Mouse (Mus musculus): ENCODE data around the gene Fryl. TPM values are rescaled to one million over a fixed set of nuclear protein-coding genes. Genes with fewer than 3 reads are reported as not detected.

Gene Fryl
- polyA plus RNA-seq, 1 experiment: 69.8 TPM

DNA sequence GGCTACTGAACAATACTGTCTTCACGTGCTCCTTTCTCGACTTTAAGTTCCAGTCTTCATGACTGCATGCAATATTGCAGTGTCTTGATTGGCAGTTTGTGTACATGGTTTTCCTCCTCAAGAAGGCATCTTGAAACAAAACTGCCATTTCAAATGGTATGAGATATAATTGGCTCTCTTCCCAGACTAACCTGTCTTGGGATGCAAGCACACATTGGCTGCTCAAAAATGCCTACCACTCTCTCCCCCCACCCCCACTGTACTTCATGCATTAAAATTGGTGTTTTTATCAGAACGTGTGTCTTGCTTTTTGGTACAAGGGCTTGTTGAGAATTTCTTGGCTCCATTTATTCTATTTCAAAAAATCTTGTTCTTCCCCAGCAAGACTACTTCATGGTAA lies 51.4 kb downstream of the Fryl start:
- peak; percentile 79 for DNase-seq (ENCODE audit: low read depth)

DNA sequence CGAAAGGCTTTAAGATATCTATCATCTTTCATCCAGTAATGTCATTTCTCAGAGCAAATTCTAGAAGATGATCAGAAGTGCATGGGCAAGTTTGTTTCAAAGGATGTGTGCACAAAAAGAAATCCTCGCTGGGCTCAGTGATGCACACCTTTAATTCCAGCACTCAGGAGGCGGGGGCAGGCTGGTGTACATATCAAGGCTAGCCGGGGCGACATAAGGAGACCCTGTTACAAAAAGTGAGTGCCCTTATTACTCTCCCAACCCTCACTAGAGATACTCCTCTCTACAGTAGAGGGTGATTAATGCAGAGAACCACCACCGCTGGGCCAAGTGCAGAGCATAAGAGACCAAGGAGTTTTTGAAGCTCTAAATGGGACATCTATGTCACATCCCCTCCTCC lies 53.9 kb downstream of the Fryl start:
- TF ChIP-seq CTCF (IDR thresholded peaks at IDR 0.05; ENCODE audit: borderline replicate concordance, extremely low read depth, insufficient read depth, insufficient read length) (no peak), POLR2A (IDR thresholded peaks at IDR 0.05; ENCODE audit: borderline replicate concordance, extremely low read depth, insufficient read depth, insufficient read length, poor library complexity, severe bottlenecking) (no peak)
- no peak for DNase-seq (ENCODE audit: low read depth)

More for the DNA sequence above, 51.4 kb downstream of the Fryl start:
- TF ChIP-seq CTCF (IDR thresholded peaks at IDR 0.05; ENCODE audit: borderline replicate concordance, extremely low read depth, insufficient read depth, insufficient read length) (no peak), POLR2A (IDR thresholded peaks at IDR 0.05; ENCODE audit: borderline replicate concordance, extremely low read depth, insufficient read depth, insufficient read length, poor library complexity, severe bottlenecking) (no peak)

DNA sequence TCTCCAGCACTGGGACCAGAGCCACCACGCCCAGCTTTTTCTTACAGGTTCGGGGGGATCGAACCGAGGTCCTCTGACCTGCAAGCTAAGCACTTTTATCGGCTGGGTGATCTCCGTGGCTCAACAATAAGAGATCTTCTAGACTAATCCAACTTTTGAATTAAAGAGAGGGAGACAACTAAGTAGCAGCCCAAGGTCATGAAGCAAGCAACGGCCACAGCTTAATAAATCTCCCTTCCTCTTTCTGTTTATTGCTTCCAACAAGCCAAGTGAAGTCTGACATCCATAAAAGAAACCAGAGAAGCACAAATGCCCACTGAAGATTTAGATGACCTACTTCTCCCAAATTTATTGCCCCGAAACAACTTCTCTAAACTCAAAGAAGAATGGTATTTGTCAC lies 54.3 kb downstream of the Fryl start:
- TF ChIP-seq CTCF (IDR thresholded peaks at IDR 0.05; ENCODE audit: borderline replicate concordance, extremely low read depth, insufficient read depth, insufficient read length) (no peak), POLR2A (IDR thresholded peaks at IDR 0.05; ENCODE audit: borderline replicate concordance, extremely low read depth, insufficient read depth, insufficient read length, poor library complexity, severe bottlenecking) (no peak)
- no peak for DNase-seq (ENCODE audit: low read depth)

DNA sequence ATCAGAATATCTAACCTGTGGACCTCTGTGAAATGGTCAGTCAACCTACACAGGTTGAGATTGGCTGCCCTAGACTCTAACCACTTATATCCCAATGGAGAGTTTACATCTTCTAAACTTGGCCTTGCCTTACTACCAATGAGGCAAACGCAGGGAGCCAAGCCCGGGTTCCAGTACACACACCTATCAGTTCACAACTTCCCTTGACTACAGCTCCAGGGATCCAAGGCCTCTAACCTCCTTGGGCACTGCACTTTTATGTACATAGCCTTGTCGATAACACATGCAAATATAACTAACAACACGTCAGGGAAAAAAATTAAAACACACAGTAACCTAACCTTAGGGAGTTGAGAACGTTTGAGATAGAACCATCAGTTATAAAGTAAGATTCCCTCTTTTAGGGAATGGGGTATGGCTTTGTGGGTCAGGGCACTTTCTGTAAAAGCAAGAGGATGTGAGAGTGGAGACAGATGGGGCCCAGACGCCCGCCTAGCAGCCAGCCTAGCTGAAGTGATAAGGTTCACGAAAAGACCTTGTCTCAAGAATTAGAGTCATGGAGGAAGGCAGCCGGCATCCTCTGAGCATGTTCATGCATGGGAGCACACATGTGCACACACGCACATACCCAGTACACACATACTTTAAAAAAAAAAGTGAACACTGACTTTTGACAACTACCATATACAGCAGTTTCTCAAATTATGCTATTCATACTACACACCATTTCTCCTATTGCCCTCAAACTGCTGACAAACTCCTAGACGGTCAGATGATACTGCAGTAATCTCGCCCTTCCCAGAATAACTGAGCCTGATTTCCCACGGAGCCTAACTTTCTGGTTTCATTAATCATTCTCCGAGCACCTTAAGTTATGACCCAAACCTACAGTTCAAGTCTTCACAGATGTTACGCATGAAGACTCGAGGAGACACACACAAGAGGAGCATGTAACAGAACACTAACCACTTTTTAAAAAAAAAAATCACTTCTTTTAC lies 55.7 kb downstream of the Fryl start:
- TF ChIP-seq POLR2A (IDR thresholded peaks at IDR 0.05; ENCODE audit: borderline replicate concordance, extremely low read depth, insufficient read depth, insufficient read length, poor library complexity, severe bottlenecking): no peak
- no peak for TF ChIP-seq CTCF (IDR thresholded peaks at IDR 0.05; ENCODE audit: borderline replicate concordance, extremely low read depth, insufficient read depth, insufficient read length)
- no peak for DNase-seq (ENCODE audit: low read depth)

DNA sequence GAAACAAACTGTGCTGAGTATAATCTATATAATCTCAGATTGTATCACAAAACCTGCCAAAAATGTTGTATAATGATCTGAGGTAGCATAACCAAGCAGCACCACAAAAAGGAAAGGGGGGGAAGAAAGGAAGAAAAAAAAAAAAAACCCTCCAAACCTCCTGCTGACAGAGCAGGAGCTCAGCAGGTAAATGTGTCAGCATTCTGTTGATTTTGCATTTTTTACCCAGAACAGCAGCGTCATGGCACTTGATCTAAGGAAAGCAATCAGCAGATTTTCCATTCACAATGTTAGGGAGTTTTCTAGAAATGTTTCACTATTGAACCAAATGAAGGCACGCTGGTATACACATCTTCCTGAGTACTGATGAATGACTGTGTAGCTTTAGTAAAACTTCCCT lies 56.8 kb downstream of the Fryl start:
- DNase-seq (ENCODE audit: low read depth): no peak

DNA sequence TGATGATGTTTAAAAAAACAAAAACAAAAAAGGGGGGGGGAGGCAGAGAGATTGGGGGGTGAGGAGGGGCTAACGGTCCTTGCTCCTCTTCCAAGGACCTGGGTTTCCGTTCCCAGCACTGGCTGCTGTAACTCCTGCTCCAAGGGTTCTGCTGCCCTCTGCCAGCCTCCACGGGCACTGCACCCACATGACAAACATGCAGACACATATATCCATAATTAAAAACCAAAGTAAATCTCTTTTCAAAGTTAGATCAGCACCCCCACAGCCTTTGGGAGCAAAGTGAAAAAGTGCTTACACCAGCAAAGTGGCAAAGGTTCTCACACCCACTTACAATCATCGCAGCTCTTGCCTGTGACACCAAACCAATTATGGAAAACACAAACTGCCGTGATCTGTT lies 57.7 kb downstream of the Fryl start:
- no peak for DNase-seq (ENCODE audit: low read depth)
- no peak for TF ChIP-seq POLR2A (IDR thresholded peaks at IDR 0.05; ENCODE audit: borderline replicate concordance, extremely low read depth, insufficient read depth, insufficient read length, poor library complexity, severe bottlenecking)
- peak; percentile 29; the same call in 1 of the 2 replicates for TF ChIP-seq CTCF (IDR thresholded peaks at IDR 0.05; ENCODE audit: borderline replicate concordance, extremely low read depth, insufficient read depth, insufficient read length)

More for the DNA sequence above, 56.8 kb downstream of the Fryl start:
- TF ChIP-seq POLR2A (IDR thresholded peaks at IDR 0.05; ENCODE audit: borderline replicate concordance, extremely low read depth, insufficient read depth, insufficient read length, poor library complexity, severe bottlenecking) (no peak), CTCF (IDR thresholded peaks at IDR 0.05; ENCODE audit: borderline replicate concordance, extremely low read depth, insufficient read depth, insufficient read length) (no peak)

DNA sequence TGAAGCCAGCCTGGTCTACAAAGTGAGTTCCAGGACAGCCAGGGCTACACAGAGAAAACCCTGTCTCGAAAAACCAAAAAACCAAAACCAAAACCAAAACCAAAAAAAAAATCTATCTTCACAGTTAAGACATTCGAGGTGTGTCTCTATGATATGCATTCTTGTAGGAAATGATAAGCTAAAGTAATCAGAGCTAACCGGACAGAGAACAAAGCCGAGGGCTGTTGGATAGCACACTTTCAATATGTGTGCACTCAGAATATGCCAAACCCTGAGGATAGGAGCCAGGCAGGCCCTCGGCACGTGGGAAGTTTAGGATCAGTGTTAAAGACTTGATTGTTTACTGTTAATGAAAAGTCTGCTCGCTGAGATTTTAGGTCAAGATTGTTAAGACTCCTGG lies 58.6 kb downstream of the Fryl start:
- no peak for DNase-seq (ENCODE audit: low read depth)
- no peak for TF ChIP-seq POLR2A (IDR thresholded peaks at IDR 0.05; ENCODE audit: borderline replicate concordance, extremely low read depth, insufficient read depth, insufficient read length, poor library complexity, severe bottlenecking)
- no peak for TF ChIP-seq CTCF (IDR thresholded peaks at IDR 0.05; ENCODE audit: borderline replicate concordance, extremely low read depth, insufficient read depth, insufficient read length)

DNA sequence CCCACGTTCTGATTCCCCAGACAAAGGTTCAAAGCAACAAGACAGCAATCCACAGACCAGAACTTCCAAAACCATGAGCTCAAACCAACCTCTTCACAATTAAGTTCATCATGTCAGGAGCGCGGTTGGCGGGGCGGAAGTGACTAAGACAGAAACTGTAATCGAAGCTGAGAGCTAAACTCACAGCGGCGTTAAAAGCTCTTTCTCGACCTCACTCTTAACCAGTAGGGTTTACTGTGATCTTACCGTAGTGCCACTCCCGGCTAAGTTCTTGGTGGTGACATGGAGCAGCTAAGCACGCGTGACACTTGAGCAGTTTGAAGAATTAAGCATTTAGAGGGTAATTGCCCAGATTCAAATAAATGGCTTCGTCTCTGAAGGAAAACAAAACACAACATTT lies 61.7 kb downstream of the Fryl start:
- TF ChIP-seq POLR2A (IDR thresholded peaks at IDR 0.05; ENCODE audit: borderline replicate concordance, extremely low read depth, insufficient read depth, insufficient read length, poor library complexity, severe bottlenecking) (no peak), CTCF (IDR thresholded peaks at IDR 0.05; ENCODE audit: borderline replicate concordance, extremely low read depth, insufficient read depth, insufficient read length) (no peak)
- no peak for DNase-seq (ENCODE audit: low read depth)

DNA sequence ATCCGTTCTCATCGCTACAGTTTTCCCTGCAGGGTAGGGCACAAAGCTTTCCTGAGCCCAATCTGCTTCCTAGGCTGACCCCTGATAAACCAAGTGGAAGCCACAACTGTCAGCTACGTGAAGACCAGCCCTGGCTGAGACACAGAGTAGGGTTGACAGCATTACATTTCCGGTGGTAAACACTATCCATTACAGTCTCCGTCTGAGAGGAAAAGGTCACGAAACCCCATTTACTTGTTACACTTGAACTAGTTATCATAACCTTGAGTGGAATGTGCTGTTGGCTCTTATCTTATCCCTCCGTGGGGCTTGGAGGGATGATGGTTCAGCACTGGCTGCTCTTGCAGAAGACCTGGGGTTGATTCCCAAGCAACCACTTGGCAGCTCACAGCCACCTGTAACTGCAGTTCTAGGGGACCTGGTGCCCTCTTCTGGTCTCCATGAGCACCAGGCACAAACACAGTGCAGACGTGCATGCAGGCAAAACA lies 62.3 kb downstream of the Fryl start:
- no peak for DNase-seq (ENCODE audit: low read depth)
- no peak for TF ChIP-seq POLR2A (IDR thresholded peaks at IDR 0.05; ENCODE audit: borderline replicate concordance, extremely low read depth, insufficient read depth, insufficient read length, poor library complexity, severe bottlenecking)

DNA sequence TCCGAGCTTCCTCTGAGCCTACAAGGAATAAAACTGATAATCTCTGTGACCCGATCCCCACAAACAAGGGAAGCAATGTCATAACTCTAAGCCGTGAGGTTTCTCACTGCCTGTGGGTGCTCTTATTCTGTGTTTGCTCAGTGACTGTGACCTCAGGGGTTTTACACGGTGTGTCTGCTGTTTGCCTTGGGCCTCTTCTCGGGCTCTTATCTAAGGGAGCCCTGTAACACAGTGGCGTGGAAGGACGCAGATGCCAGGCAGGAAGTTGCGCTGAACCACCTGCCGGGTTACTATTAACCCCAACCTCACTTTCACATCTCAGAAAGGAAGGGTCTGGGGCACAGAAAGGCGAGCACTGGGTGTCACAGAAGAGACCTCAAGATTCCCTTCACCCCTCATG lies 62.8 kb downstream of the Fryl start:
- no peak for TF ChIP-seq CTCF (IDR thresholded peaks at IDR 0.05; ENCODE audit: borderline replicate concordance, extremely low read depth, insufficient read depth, insufficient read length)
- TF ChIP-seq POLR2A (IDR thresholded peaks at IDR 0.05; ENCODE audit: borderline replicate concordance, extremely low read depth, insufficient read depth, insufficient read length, poor library complexity, severe bottlenecking): no peak
- no peak for DNase-seq (ENCODE audit: low read depth)

DNA sequence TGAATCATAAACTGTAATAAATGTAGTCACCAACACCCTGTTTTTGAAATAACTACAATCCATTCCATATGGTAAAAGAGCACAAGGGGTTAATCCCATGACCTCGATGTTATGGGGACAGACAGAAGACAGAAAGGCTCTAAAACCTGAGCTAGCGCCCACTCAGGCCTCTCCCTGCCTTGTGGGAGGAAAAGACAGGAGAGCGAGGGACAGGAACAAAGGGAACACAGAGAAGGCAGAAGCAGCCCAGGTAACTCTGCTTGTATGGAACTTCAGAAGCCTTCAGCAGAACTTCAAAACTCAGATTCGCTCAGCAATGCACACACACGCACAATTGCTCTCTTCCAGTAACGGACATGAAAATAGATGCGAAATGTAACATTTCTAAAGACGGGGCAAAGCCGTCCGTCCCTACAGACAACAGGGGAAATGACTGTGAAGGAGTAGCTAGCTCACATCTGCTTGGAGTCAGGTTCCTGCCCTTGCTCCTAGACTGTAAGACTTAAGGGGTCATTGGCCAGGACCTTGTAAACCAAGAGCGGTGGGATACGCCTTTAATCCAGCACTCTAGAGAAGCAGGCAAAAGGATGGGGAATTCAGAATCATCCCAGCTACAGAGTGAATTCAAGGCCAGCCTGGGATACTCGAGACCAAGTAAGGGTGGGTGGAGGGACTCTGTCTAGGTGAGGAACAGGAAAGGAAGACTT lies 63.4 kb downstream of the Fryl start:
- TF ChIP-seq CTCF (IDR thresholded peaks at IDR 0.05; ENCODE audit: borderline replicate concordance, extremely low read depth, insufficient read depth, insufficient read length) (no peak), POLR2A (IDR thresholded peaks at IDR 0.05; ENCODE audit: borderline replicate concordance, extremely low read depth, insufficient read depth, insufficient read length, poor library complexity, severe bottlenecking) (no peak)
- DNase-seq (ENCODE audit: low read depth): no peak

All from brain, embryonic 14.5 days (tissue).